Mouse (Mus musculus): ENCODE results near the gene Iqsec1.

- TF ChIP-seq POLR2A (IDR thresholded peaks at IDR 0.05; ENCODE audit: borderline replicate concordance, extremely low read depth, low read depth, low read length) = no peak
- TF ChIP-seq CTCF (IDR thresholded peaks at IDR 0.05; ENCODE audit: insufficient read depth, low read length) = no peak
Observed at GRCm38 (mm10) chr6:90839972-90840371, 148.5 kb downstream of the Iqsec1 start.
